10 mouse cellular contexts compared by ENCODE assay signal in genomic region chr10:120735722-120736507, GRCm38 (mm10).
DNase-seq lines count a peak whose midpoint lies in the region; ATAC-seq and TF ChIP-seq lines count a peak whose summit lies in the region.
"Had no signal": no experiment of that assay in that cellular context is flagged by ENCODE, and none has a peak within 500 bp of the region (broad histone marks: within the 10 kb centered on the region; RNA-seq: fewer than 3 reads in every experiment).

No protein-coding gene starts in this region.

- no peaks in the 10 kb centered on the region for H3K9me3 ChIP-seq in embryonic facial prominence, embryonic 14.5 days (ENCODE audit: control insufficient read depth, low read length)
- no peaks in the 10 kb centered on the region for H3K9me3 ChIP-seq in intestine, embryonic 16.5 days (ENCODE audit: control insufficient read depth, low read length)
- no peaks in the 10 kb centered on the region for H3K9me3 ChIP-seq in neural tube, embryonic 12.5 days

- peak; percentile 19 for DNase-seq in kidney, adult 2 months
- no peak for DNase-seq in kidney, postnatal 25 days
- peak; percentile 80 for DNase-seq in embryonic facial prominence, embryonic 14.5 days (ENCODE audit: low spot score)
- no peak for DNase-seq in adrenal gland, adult 18-20 months (ENCODE audit: low spot score in 2 of 2)
- DNase-seq in cerebellum, postnatal 25 days = no peak
- DNase-seq: adrenal gland, adult 8-10 months; right cerebral cortex, adult 18-20 months had no signal

- no peaks in the 10 kb centered on the region for H3K27me3 ChIP-seq in kidney, adult 2 months (replicated peaks; ENCODE audit: control insufficient read depth, insufficient read depth, low read length)
- no peaks in the 10 kb centered on the region for H3K27me3 ChIP-seq in embryonic facial prominence, embryonic 14.5 days (replicated peaks; ENCODE audit: control insufficient read depth, insufficient read depth, low read length)
- no peaks in the 10 kb centered on the region for H3K27me3 ChIP-seq in intestine, embryonic 16.5 days (replicated peaks; ENCODE audit: control insufficient read depth, insufficient read depth, low read length)
- 0 out of 2 replicates have a peak, but pooled peaks cover 3% of the 10 kb centered on the region for H3K27me3 ChIP-seq in neural tube, embryonic 12.5 days (replicated peaks)

- peak overlapping the region; percentile 21; the same call in 1 of the 2 replicates for H3K9ac ChIP-seq in embryonic facial prominence, embryonic 14.5 days (ENCODE audit: low read depth, low read length)
- H3K9ac ChIP-seq in intestine, embryonic 16.5 days (ENCODE audit: low read depth, low read length) = no peak overlapping the region
- H3K9ac ChIP-seq in neural tube, embryonic 12.5 days = peak overlapping the region; percentile 18; the same call in 1 of the 2 replicates

- no peak for TF ChIP-seq POLR2A in kidney, adult 2 months (IDR thresholded peaks at IDR 0.05; ENCODE audit: low read depth, low read length)

- peak; percentile 78; the same call in 1 of the 2 replicates for ATAC-seq in embryonic facial prominence, embryonic 14.5 days (ENCODE audit: low read depth)
- no peak for ATAC-seq in intestine, embryonic 16.5 days
- ATAC-seq in neural tube, embryonic 12.5 days (ENCODE audit: low FRiP score, low read depth) = no peak
- ATAC-seq in inflammation-experienced regulatory T-cells, adult 6 months = no peak

- no peaks in the 10 kb centered on the region for H3K36me3 ChIP-seq in kidney, adult 2 months (ENCODE audit: control insufficient read depth, insufficient read depth, low read length)
- H3K36me3 ChIP-seq in embryonic facial prominence, embryonic 14.5 days (ENCODE audit: control insufficient read depth, insufficient read depth, low read length) = no peaks in the 10 kb centered on the region
- H3K36me3 ChIP-seq in intestine, embryonic 16.5 days (ENCODE audit: control insufficient read depth, insufficient read depth, low read length) = no peaks in the 10 kb centered on the region
- no peaks in the 10 kb centered on the region for H3K36me3 ChIP-seq in neural tube, embryonic 12.5 days

- H3K4me2 ChIP-seq in embryonic facial prominence, embryonic 14.5 days (ENCODE audit: low read depth, low read length) = peak overlapping the region; percentile 58
- peak overlapping the region; percentile 10; the same call in 1 of the 2 replicates for H3K4me2 ChIP-seq in intestine, embryonic 16.5 days (ENCODE audit: low read depth, low read length)
- peak overlapping the region; percentile 58 for H3K4me2 ChIP-seq in neural tube, embryonic 12.5 days (replicated peaks)

- H3K4me3 ChIP-seq in kidney, adult 2 months (ENCODE audit: insufficient read depth, low read depth, low read length) = no peak overlapping the region
- peak overlapping the region; percentile 20 for H3K4me3 ChIP-seq in embryonic facial prominence, embryonic 14.5 days (ENCODE audit: low read depth, low read length)
- no peak overlapping the region for H3K4me3 ChIP-seq in intestine, embryonic 16.5 days (ENCODE audit: low read length)
- peak overlapping the region; percentile 19 for H3K4me3 ChIP-seq in neural tube, embryonic 12.5 days

- no peak for TF ChIP-seq CTCF in kidney, adult 2 months (conservative IDR thresholded peaks at IDR 0.05; ENCODE audit: insufficient read depth, insufficient read length, low read depth, low read length)

- H3K27ac ChIP-seq in kidney, adult 2 months (ENCODE audit: insufficient read depth, low read depth, low read length) = no peak overlapping the region
- H3K27ac ChIP-seq in embryonic facial prominence, embryonic 14.5 days (replicated peaks; ENCODE audit: low read depth, low read length) = no peak overlapping the region
- no peak overlapping the region for H3K27ac ChIP-seq in intestine, embryonic 16.5 days (ENCODE audit: low read length)
- no peak overlapping the region for H3K27ac ChIP-seq in neural tube, embryonic 12.5 days

- 20% methylated on average over 25 of the region's 25 CpGs for WGBS in kidney, adult 2 months
- WGBS in embryonic facial prominence, embryonic 14.5 days = 7% methylated on average over 25 of the region's 25 CpGs
- 27% methylated on average over 25 of the region's 25 CpGs for WGBS in intestine, embryonic 16.5 days
- WGBS in neural tube, embryonic 12.5 days = 8% methylated on average over 25 of the region's 25 CpGs

- no peaks in the 10 kb centered on the region for H3K4me1 ChIP-seq in kidney, adult 2 months (ENCODE audit: control insufficient read depth, insufficient read depth, low read length)
- H3K4me1 ChIP-seq in embryonic facial prominence, embryonic 14.5 days (ENCODE audit: control insufficient read depth, insufficient read depth, low read length) = 0 out of 2 replicates have a peak, but pooled peaks cover 6% of the 10 kb centered on the region
- H3K4me1 ChIP-seq in intestine, embryonic 16.5 days (ENCODE audit: control insufficient read depth, insufficient read depth, low read length) = no peaks in the 10 kb centered on the region
- H3K4me1 ChIP-seq in neural tube, embryonic 12.5 days = peaks cover 17% of the 10 kb centered on the region

Comparison
In these comparisons a context has a peak if more than half of its experiments do, and no peak if none do; other contexts are left out.
1. DNase-seq: peak in kidney, adult 2 months (single experiment) and embryonic facial prominence, embryonic 14.5 days (single experiment); none in kidney, postnatal 25 days (0 of 2), adrenal gland, adult 18-20 months (0 of 2) and cerebellum, postnatal 25 days (0 of 2).
2. H3K4me3 ChIP-seq: peak in embryonic facial prominence, embryonic 14.5 days (single experiment) and neural tube, embryonic 12.5 days (single experiment); none in kidney, adult 2 months (single experiment) and intestine, embryonic 16.5 days (single experiment).
3. Peak in every context shown above with its lines, with median percentiles within 50 percentile points of each other: H3K4me2 ChIP-seq.